Mouse (Mus musculus) MEL (cell line): Measurements from ENCODE around the gene Fut9. TPM values are rescaled to one million over a fixed set of nuclear protein-coding genes. Genes with fewer than 3 reads are reported as not detected.

Experiments
- DNase-seq: peaks from one replicate; pipeline ENCODE4 v3.0.0; 2011; ENCODE audit warnings: low read depth, low spot score
- H3K27ac ChIP-seq: 2 replicates; pipeline ENCODE4 v1.5.1; 2012; ENCODE audit warnings: low read depth, mild to moderate bottlenecking, control low read depth, low read length, moderate library complexity; ENCODE audit not compliant: control insufficient read depth
- H3K27me3 ChIP-seq, 2 experiments: fragments of 150-350 bp in 1 of 2; sonication (generic) in 1 of 2; 2 replicates each; pipeline ENCODE4 v1.6.1; 2012; ENCODE audit warnings: low read length in 2 of 2, mild to moderate bottlenecking in 2 of 2, improper control_type of control experiment in 1 of 2, moderate library complexity in 1 of 2; ENCODE audit not compliant: insufficient read depth in 2 of 2, control insufficient read depth in 1 of 2
- H3K36me3 ChIP-seq, 2 experiments: 2 replicates each; pipeline ENCODE4 v1.6.1; 2012 to 2014; ENCODE audit warnings: low read length in 2 of 2, improper control_type of control experiment in 1 of 2, inconsistent platforms in 1 of 2, mild to moderate bottlenecking in 1 of 2; ENCODE audit not compliant: insufficient read depth in 2 of 2, control insufficient read depth in 1 of 2
- H3K4me1 ChIP-seq, 2 experiments: fragments of 150-350 bp in 1 of 2; sonication (generic) in 1 of 2; 2 replicates each; pipeline ENCODE4 v1.6.1; 2012; ENCODE audit warnings: low read length in 2 of 2, improper control_type of control experiment in 1 of 2, mild to moderate bottlenecking in 1 of 2; ENCODE audit not compliant: insufficient read depth in 2 of 2, control insufficient read depth in 1 of 2
- H3K4me3 ChIP-seq, 2 experiments: fragments of 150-350 bp in 1 of 2; sonication (generic) in 1 of 2; 2 replicates each; pipeline ENCODE4 v1.5.1; 2012; ENCODE audit warnings: low read depth in 2 of 2, low read length in 2 of 2, mild to moderate bottlenecking in 2 of 2, moderate library complexity in 2 of 2, control low read depth in 1 of 2, improper control_type of control experiment in 1 of 2; ENCODE audit not compliant: control insufficient read depth in 1 of 2, insufficient read depth in 1 of 2
- H3K79me2 ChIP-seq: 2 replicates; pipeline ENCODE4 v1.6.1; 2012; ENCODE audit warnings: mild to moderate bottlenecking, low read length, moderate library complexity; ENCODE audit not compliant: control insufficient read depth, poor library complexity, insufficient read depth
- H3K9ac ChIP-seq: 2 replicates; pipeline ENCODE4 v1.6.1; 2012; ENCODE audit warnings: low read depth, mild to moderate bottlenecking, control low read depth, low read length, moderate library complexity; ENCODE audit not compliant: control insufficient read depth, poor library complexity, severe bottlenecking
- H3K9me3 ChIP-seq: fragments of 150-350 bp; sonication (generic); replicated peaks from 2 replicates; pipeline ENCODE4 v1.6.1; 2012; ENCODE audit warnings: mild to moderate bottlenecking, low read length, improper control_type of control experiment, moderate library complexity; ENCODE audit not compliant: insufficient read depth
- BHLHE40 ChIP-seq: IDR thresholded peaks from 2 replicates; pipeline ENCODE4 v1.6.1; 2012; ENCODE audit warnings: low read depth, mild to moderate bottlenecking, inconsistent platforms, low read length, improper control_type of control experiment, borderline replicate concordance
- E2F4 ChIP-seq: IDR thresholded peaks from 2 replicates; pipeline ENCODE4 v1.6.1; 2011; ENCODE audit warnings: low read depth, low read length, improper control_type of control experiment, borderline replicate concordance
- ELF1 ChIP-seq: IDR thresholded peaks from 2 replicates; pipeline ENCODE4 v1.6.1; 2014; ENCODE audit warnings: low read depth, mild to moderate bottlenecking, inconsistent platforms, low read length, improper control_type of control experiment, moderate library complexity
- EP300 ChIP-seq, 2 experiments: IDR thresholded peaks; 2 replicates each; pipeline ENCODE4 v1.6.1; 2011; ENCODE audit warnings: improper control_type of control experiment in 2 of 2, low read length in 2 of 2, low read depth in 1 of 2, mild to moderate bottlenecking in 1 of 2
- ETS1 ChIP-seq: IDR thresholded peaks from 2 replicates; pipeline ENCODE4 v1.6.1; 2012; ENCODE audit warnings: low read depth, mild to moderate bottlenecking, inconsistent platforms, low read length, improper control_type of control experiment, moderate library complexity
- GABPA ChIP-seq: IDR thresholded peaks from 2 replicates; pipeline ENCODE4 v1.6.1; 2012; ENCODE audit warnings: low read depth, mild to moderate bottlenecking, inconsistent platforms, low read length, improper control_type of control experiment, moderate library complexity
- JUND ChIP-seq: IDR thresholded peaks from 2 replicates; pipeline ENCODE4 v1.6.1; 2011; ENCODE audit warnings: low read depth, mild to moderate bottlenecking, improper control_type of control experiment, low read length
- MAX ChIP-seq: IDR thresholded peaks from 2 replicates; pipeline ENCODE4 v1.6.1; 2011; ENCODE audit warnings: low read length, improper control_type of control experiment
- NRF1 ChIP-seq: IDR thresholded peaks from 2 replicates; pipeline ENCODE4 v1.6.1; 2014; ENCODE audit warnings: low read depth, mild to moderate bottlenecking, inconsistent platforms, low read length, improper control_type of control experiment, moderate library complexity; ENCODE audit not compliant: poor library complexity, insufficient read depth, severe bottlenecking
- POLR2AphosphoS2 ChIP-seq: IDR thresholded peaks from 2 replicates; pipeline ENCODE4 v1.6.1; 2011; ENCODE audit warnings: low read length, improper control_type of control experiment
- POLR2AphosphoS5 ChIP-seq: IDR thresholded peaks from 2 replicates; pipeline ENCODE4 v1.6.1; 2012; ENCODE audit warnings: low read depth, borderline replicate concordance, mild to moderate bottlenecking, inconsistent platforms, low read length, moderate library complexity, mixed read lengths
- RAD21 ChIP-seq: IDR thresholded peaks from 2 replicates; pipeline ENCODE4 v1.6.1; 2011; ENCODE audit warnings: mild to moderate bottlenecking, low read depth, low read length, improper control_type of control experiment
- TAL1 ChIP-seq: IDR thresholded peaks from 2 replicates; pipeline ENCODE4 v1.6.1; 2012; ENCODE audit warnings: mild to moderate bottlenecking, inconsistent platforms, low read length, moderate library complexity, mixed read lengths
- TBP ChIP-seq: IDR thresholded peaks from 2 replicates; pipeline ENCODE4 v1.8.0; 2011; ENCODE audit warnings: low read depth, low read length, improper control_type of control experiment
- ZKSCAN1 ChIP-seq: IDR thresholded peaks from 2 replicates; pipeline ENCODE4 v1.6.1; 2012; ENCODE audit warnings: low read depth, mild to moderate bottlenecking, inconsistent platforms, low read length, improper control_type of control experiment, moderate library complexity
- ZNF384 ChIP-seq: IDR thresholded peaks from 2 replicates; pipeline ENCODE4 v1.6.1; 2012; ENCODE audit warnings: low read depth, mild to moderate bottlenecking, inconsistent platforms, low read length, improper control_type of control experiment
- polyA plus RNA-seq, 2 experiments: library from polyadenylated mRNA; stranded (reverse) in 1 of 2; unstranded in 1 of 2; fragments of >175 nt in 1 of 2; fragments of >200 nt in 1 of 2; gene quantifications; 2 replicates each; pipeline versions ENCODE4 v1.2.1 to v1.2.4; 2012; ENCODE audit warnings: low replicate concordance in 2 of 2, low read depth in 1 of 2; ENCODE audit not compliant: insufficient read length in 2 of 2, insufficient read depth in 1 of 2, missing spikeins in 1 of 2
- total RNA-seq: library from RNA; depleted of rRNA; stranded (reverse); fragments of 300-350 nt; gene quantifications from 2 replicates; pipeline ENCODE4 v1.2.3, GENCODE M21; 2012

Fut9 gene
- total and polyA plus RNA-seq, 3 experiments, result not detected

GRCm38 (mm10) chr4:25633262-25633661 is 166.8 kb downstream of the Fut9 start:
- no peak for TF ChIP-seq EP300 (IDR thresholded peaks at IDR 0.05; ENCODE audit: low read depth in 1 of 2, low read length in 2 of 2)
- TF ChIP-seq TAL1, result no peak
- no peak for TF ChIP-seq BHLHE40
- TF ChIP-seq JUND, result no peak
- no peak for TF ChIP-seq POLR2AphosphoS2
- TF ChIP-seq POLR2AphosphoS5, result no peak
- TF ChIP-seq MAX, result no peak
- no peak for TF ChIP-seq GABPA
- TF ChIP-seq E2F4, result no peak
- TF ChIP-seq ETS1, result no peak
- Histone ChIP-seq H3K4me1 (no peaks in the 10 kb centered on the region), H3K9me3 (no peaks in the 10 kb centered on the region), H3K4me3 (no peak overlapping the region), H3K27ac (no peak overlapping the region), H3K36me3 (no peaks in the 10 kb centered on the region), H3K79me2 (no peaks in the 10 kb centered on the region), H3K27me3 (no peaks in the 10 kb centered on the region), H3K9ac (no peak overlapping the region)
- no peak for DNase-seq

GRCm38 (mm10) chr4:25628113-25628512 is 171.9 kb downstream of the Fut9 start:
- Histone ChIP-seq H3K9me3 (no peaks in the 10 kb centered on the region), H3K36me3 (no peaks in the 10 kb centered on the region), H3K4me3 (no peak overlapping the region), H3K27ac (no peak overlapping the region), H3K79me2 (no peaks in the 10 kb centered on the region), H3K9ac (no peak overlapping the region), H3K4me1 (no peaks in the 10 kb centered on the region), H3K27me3 (no peaks in the 10 kb centered on the region)
- TF ChIP-seq POLR2AphosphoS5 (no peak), TAL1 (no peak)
- DNase-seq, result no peak

- no peaks in the 10 kb centered on the region for H3K4me1 ChIP-seq
- H3K9me3 ChIP-seq, result no peaks in the 10 kb centered on the region
- no peak overlapping the region for H3K4me3 ChIP-seq
- H3K9ac ChIP-seq, result no peak overlapping the region
- no peak for DNase-seq
- H3K36me3 ChIP-seq, result no peaks in the 10 kb centered on the region
- H3K79me2 ChIP-seq, result no peaks in the 10 kb centered on the region
- no peak overlapping the region for H3K27ac ChIP-seq
- TF ChIP-seq ZKSCAN1 (no peak), ZNF384 (no peak), NRF1 (no peak), RAD21 (no peak), ELF1 (no peak), TBP (no peak)
- H3K27me3 ChIP-seq, result no peaks in the 10 kb centered on the region
Observed at GRCm38 (mm10) chr4:25627467-25627866, 172.6 kb downstream of the Fut9 start.
